Mouse (Mus musculus): Measurements from ENCODE around the gene Slc9a9. TPM values are rescaled to one million over a fixed set of nuclear protein-coding genes. Genes with fewer than 3 reads are reported as not detected.

The Slc9a9 gene
- polyA plus RNA-seq, 1 experiment from 2014 or later = 5.1 TPM

DNA sequence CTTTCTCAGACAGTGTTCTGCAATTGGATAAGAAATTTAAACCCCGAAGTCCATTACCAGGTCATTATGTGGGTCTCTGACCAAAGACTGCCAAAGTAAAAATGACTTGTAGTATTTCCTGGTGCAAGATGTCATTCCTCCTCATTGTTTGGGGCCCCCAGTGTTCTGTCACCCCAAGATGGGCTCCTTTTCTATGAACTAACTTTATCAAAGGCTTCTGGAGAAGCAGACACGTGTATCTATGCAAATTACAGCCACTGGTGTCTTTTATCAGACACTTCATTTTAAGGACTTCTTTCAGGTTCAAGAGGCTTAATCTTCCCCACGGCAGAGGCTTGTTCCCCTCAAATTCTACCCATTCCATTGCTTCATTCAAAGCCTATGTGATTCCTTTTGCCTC is 593.1 kb downstream of the Slc9a9 start:
- ATAC-seq (ENCODE audit: insufficient read depth, low FRiP score) = no peak
- Histone ChIP-seq H3K27me3 (ENCODE audit: control insufficient read depth, insufficient read depth, low read length) (no peaks in the 10 kb centered on the region), H3K4me2 (ENCODE audit: low read depth, low read length) (no peak overlapping the region), H3K9ac (ENCODE audit: low read length) (no peak overlapping the region), H3K27ac (ENCODE audit: low read length) (no peak overlapping the region), H3K4me3 (replicated peaks; ENCODE audit: low read length) (no peak overlapping the region), H3K9me3 (replicated peaks; ENCODE audit: control insufficient read depth, low read length) (no peaks in the 10 kb centered on the region; the same call in 1 of the 2 replicates), H3K4me1 (ENCODE audit: control insufficient read depth, insufficient read depth, low read length) (no peaks in the 10 kb centered on the region), H3K36me3 (ENCODE audit: control insufficient read depth, insufficient read depth, low read length) (no peaks in the 10 kb centered on the region)
- 54% methylated on average over 3 of the region's 3 CpGs for WGBS

DNA sequence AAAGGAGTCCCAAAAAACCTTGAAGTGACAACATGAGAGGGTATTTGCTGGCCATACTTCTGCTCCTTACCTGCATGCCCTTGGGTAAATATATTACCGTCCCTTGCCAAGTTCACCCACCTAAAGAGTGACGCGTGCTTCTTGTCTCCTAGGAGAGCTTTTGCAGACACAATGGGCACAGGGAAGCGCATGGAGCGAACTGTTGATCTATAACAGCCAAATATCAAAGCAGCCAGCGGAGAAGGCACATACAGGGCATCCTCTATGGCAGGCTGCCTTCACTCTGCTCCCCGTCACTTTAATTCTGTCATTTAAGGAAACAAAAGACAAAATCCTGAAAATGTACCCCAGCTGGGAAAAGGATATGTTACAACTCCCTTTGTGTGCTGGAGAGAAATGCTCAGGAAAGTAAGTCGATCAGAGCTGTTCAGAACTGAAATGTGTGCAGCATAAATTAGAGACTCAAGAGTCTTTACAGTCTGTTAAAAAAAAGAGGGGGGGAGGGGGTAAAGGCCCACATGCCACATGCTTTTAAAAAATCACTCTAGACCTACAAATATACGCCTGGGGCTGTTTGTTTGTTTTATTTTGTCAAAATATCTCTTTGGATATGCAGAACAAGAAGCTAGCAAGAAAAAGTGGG is 594.3 kb downstream of the Slc9a9 start:
- Histone ChIP-seq H3K36me3 (ENCODE audit: control insufficient read depth, insufficient read depth, low read length) (no peaks in the 10 kb centered on the region), H3K27ac (ENCODE audit: low read length) (no peak overlapping the region), H3K4me1 (ENCODE audit: control insufficient read depth, insufficient read depth, low read length) (no peaks in the 10 kb centered on the region), H3K9me3 (replicated peaks; ENCODE audit: control insufficient read depth, low read length) (no peaks in the 10 kb centered on the region), H3K4me2 (ENCODE audit: low read depth, low read length) (no peak overlapping the region), H3K4me3 (replicated peaks; ENCODE audit: low read length) (no peak overlapping the region), H3K9ac (ENCODE audit: low read length) (no peak overlapping the region), H3K27me3 (ENCODE audit: control insufficient read depth, insufficient read depth, low read length) (no peaks in the 10 kb centered on the region)
- 77% methylated on average over 9 of the region's 9 CpGs for WGBS
- no peak for ATAC-seq (ENCODE audit: insufficient read depth, low FRiP score)

DNA sequence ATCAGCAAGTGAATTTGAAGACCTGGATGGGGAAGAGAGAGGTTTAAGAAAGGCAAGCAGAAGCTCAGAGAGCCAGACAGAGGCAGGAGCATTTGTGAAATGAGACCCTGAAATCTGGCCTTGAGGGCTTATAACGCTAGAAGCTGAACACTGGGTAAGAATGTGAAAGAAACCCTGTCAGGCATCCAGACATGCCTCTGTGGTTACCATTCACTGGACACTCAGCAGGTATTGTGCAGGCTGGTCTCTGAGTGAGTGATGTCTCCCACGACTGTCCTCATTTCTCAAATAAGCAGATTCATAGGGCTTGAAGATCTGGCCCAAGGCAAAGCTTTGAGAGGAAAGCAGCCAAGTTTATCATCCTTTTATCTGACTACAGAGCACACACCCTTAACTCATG is 596.5 kb downstream of the Slc9a9 start:
- Histone ChIP-seq H3K9ac (ENCODE audit: low read length) (no peak overlapping the region), H3K4me2 (ENCODE audit: low read depth, low read length) (no peak overlapping the region), H3K27me3 (ENCODE audit: control insufficient read depth, insufficient read depth, low read length) (no peaks in the 10 kb centered on the region), H3K27ac (ENCODE audit: low read length) (no peak overlapping the region), H3K9me3 (replicated peaks; ENCODE audit: control insufficient read depth, low read length) (no peaks in the 10 kb centered on the region), H3K36me3 (ENCODE audit: control insufficient read depth, insufficient read depth, low read length) (no peaks in the 10 kb centered on the region), H3K4me1 (ENCODE audit: control insufficient read depth, insufficient read depth, low read length) (no peaks in the 10 kb centered on the region), H3K4me3 (replicated peaks; ENCODE audit: low read length) (no peak overlapping the region)
- WGBS = 57% methylated on average over 2 of the region's 2 CpGs
- ATAC-seq (ENCODE audit: insufficient read depth, low FRiP score) = no peak

DNA sequence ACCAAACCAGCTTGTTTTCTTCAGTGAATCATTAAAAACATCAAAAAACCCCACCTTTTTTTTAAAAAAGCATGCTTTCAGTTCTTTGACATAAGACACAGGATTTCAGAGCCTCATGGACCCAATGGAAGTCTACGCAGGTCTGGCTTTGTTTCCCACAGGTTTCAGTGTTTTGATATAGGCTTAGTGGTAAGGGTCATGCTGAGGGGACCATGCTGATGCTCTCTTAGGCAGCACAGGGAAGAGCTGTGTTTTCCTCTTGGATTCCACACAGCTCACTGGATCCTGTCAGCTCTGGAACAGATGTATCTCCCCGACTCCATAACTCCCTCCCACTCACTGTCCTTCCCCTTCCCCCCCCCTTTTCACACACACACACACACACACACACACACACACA is 597.2 kb downstream of the Slc9a9 start:
- no peaks in the 10 kb centered on the region for H3K4me1 ChIP-seq (ENCODE audit: control insufficient read depth, insufficient read depth, low read length)
- WGBS = 64% methylated on average over 2 of the region's 2 CpGs
- no peak for ATAC-seq (ENCODE audit: insufficient read depth, low FRiP score)
- H3K9ac ChIP-seq (ENCODE audit: low read length) = no peak overlapping the region
- no peaks in the 10 kb centered on the region for H3K27me3 ChIP-seq (ENCODE audit: control insufficient read depth, insufficient read depth, low read length)
- H3K4me2 ChIP-seq (ENCODE audit: low read depth, low read length) = no peak overlapping the region
- H3K9me3 ChIP-seq (replicated peaks; ENCODE audit: control insufficient read depth, low read length) = no peaks in the 10 kb centered on the region
- H3K4me3 ChIP-seq (replicated peaks; ENCODE audit: low read length) = no peak overlapping the region
- H3K36me3 ChIP-seq (ENCODE audit: control insufficient read depth, insufficient read depth, low read length) = no peaks in the 10 kb centered on the region
- H3K27ac ChIP-seq (ENCODE audit: low read length) = no peak overlapping the region

DNA sequence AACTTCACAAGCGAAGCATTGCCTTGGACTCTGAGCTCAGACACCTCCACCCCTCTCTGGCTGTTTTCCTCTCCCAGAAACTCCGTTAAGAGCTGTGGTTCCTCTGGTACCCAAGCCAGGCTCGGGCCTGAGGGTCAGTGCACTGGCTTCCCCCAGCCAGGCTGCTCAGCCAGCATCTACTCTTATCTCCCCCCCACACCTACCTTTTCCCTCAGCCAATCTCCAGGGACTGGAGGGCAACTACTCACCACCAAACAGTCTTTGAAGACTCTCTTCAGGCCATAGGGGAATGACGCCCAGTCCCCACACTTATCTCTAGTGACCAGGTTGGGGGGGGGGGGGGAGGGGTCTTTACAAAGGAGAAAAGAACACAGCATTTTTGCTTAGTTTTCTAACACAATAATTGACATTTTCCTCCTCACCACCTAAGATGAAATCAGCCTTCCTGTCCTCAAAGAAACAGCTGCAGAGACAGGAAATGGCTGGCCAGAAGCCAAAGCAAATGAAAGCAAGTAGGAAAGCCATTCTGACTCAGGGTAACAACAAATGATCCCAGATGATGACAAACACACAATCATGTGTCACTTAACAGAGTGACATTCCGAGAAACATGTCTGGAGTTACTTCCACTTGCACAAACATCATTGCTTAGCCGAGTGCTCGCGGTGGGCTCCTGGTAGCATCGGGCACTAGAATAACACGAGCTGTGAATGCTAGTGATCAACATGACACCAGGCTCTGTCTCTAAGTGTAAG is 610.1 kb downstream of the Slc9a9 start:
- no peak overlapping the region for H3K4me3 ChIP-seq (replicated peaks; ENCODE audit: low read length)
- no peaks in the 10 kb centered on the region for H3K4me1 ChIP-seq (ENCODE audit: control insufficient read depth, insufficient read depth, low read length)
- H3K27ac ChIP-seq (ENCODE audit: low read length) = no peak overlapping the region
- H3K9ac ChIP-seq (ENCODE audit: low read length) = no peak overlapping the region
- H3K36me3 ChIP-seq (ENCODE audit: control insufficient read depth, insufficient read depth, low read length) = no peaks in the 10 kb centered on the region
- H3K9me3 ChIP-seq (replicated peaks; ENCODE audit: control insufficient read depth, low read length) = no peaks in the 10 kb centered on the region
- no peaks in the 10 kb centered on the region for H3K27me3 ChIP-seq (ENCODE audit: control insufficient read depth, insufficient read depth, low read length)
- WGBS = 68% methylated on average over 10 of the region's 10 CpGs
- ATAC-seq (ENCODE audit: insufficient read depth, low FRiP score) = no peak
- H3K4me2 ChIP-seq (ENCODE audit: low read depth, low read length) = no peak overlapping the region

Small RNA genes within 50 kb of the gene (microRNA-seq; reads per million reads assigned to microRNA genes)
- not detected for gene Mir7656

Other genes starting within 250 kb of the Slc9a9 start
- 5.5 and 6.0 TPM in 2 replicates for gene 1190002N15Rik, start 131.8 kb upstream of the Slc9a9 start, polyA plus RNA-seq (2015; fragmentation: Nextera tagmentation; extraction: Ambion mirVana)